Mouse (Mus musculus): ENCODE measurements around the gene Pi4k2b.

Pi4k2b gene

GRCm38 (mm10) chr5:52811056-52811455 lies 69.7 kb downstream of the Pi4k2b start:
- no peaks in the 10 kb centered on the region for H3K9me3 ChIP-seq (ENCODE audit: low read length)
- H3K36me3 ChIP-seq (ENCODE audit: insufficient read depth, low read length): peaks cover 88% of the 10 kb centered on the region
- no peaks in the 10 kb centered on the region for H3K27me3 ChIP-seq (ENCODE audit: insufficient read depth, low read length)
- H3K4me3 ChIP-seq (replicated peaks; ENCODE audit: low read length): no peak overlapping the region
- peaks cover 6% of the 10 kb centered on the region; the same call in 1 of the 2 replicates for H3K4me1 ChIP-seq (replicated peaks; ENCODE audit: low read depth, low read length)
- no peak for TF ChIP-seq CTCF (conservative IDR thresholded peaks at IDR 0.05; ENCODE audit: low read length)
- TF ChIP-seq NANOG (IDR thresholded peaks at IDR 0.05; ENCODE audit: borderline replicate concordance, low read length): no peak
- no peak for TF ChIP-seq POU5F1 (IDR thresholded peaks at IDR 0.05; ENCODE audit: borderline replicate concordance, low read length)

DNA sequence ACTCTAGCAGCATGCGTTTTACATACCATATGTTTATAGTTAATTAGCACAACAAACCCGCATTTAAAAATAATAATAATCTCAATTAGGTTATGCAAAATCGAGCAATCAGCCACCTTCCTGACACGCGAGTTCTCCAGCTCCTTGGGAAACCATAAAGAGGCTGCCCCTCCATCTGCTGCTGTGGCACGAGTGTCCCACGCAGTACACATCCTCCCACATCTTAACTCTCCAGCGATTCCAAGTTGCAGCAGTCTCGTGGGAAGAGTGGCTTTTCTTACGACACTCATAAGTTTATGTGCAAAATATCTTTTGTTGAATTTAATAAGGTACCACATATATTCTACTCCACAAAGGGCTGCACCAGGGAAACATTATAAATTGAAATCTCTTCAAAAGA lies 71.1 kb downstream of the Pi4k2b start:
- TF ChIP-seq CTCF (conservative IDR thresholded peaks at IDR 0.05; ENCODE audit: low read length) (no peak), POU5F1 (IDR thresholded peaks at IDR 0.05; ENCODE audit: borderline replicate concordance, low read length) (no peak), NANOG (IDR thresholded peaks at IDR 0.05; ENCODE audit: borderline replicate concordance, low read length) (no peak)
- Histone ChIP-seq H3K9me3 (ENCODE audit: low read length) (no peaks in the 10 kb centered on the region), H3K4me1 (replicated peaks; ENCODE audit: low read depth, low read length) (no peaks in the 10 kb centered on the region; the same call in none of the 2 replicates), H3K4me3 (replicated peaks; ENCODE audit: low read length) (no peak overlapping the region), H3K27me3 (ENCODE audit: insufficient read depth, low read length) (no peaks in the 10 kb centered on the region), H3K36me3 (ENCODE audit: insufficient read depth, low read length) (peaks cover 87% of the 10 kb centered on the region)

- Histone ChIP-seq H3K4me1 (replicated peaks; ENCODE audit: low read depth, low read length) (no peaks in the 10 kb centered on the region; the same call in none of the 2 replicates), H3K27me3 (ENCODE audit: insufficient read depth, low read length) (no peaks in the 10 kb centered on the region), H3K9me3 (ENCODE audit: low read length) (no peaks in the 10 kb centered on the region), H3K4me3 (replicated peaks; ENCODE audit: low read length) (no peak overlapping the region), H3K36me3 (ENCODE audit: insufficient read depth, low read length) (peaks cover 82% of the 10 kb centered on the region)
- TF ChIP-seq NANOG (IDR thresholded peaks at IDR 0.05; ENCODE audit: borderline replicate concordance, low read length) (no peak), CTCF (conservative IDR thresholded peaks at IDR 0.05; ENCODE audit: low read length) (no peak), POU5F1 (IDR thresholded peaks at IDR 0.05; ENCODE audit: borderline replicate concordance, low read length) (no peak)
Observed at GRCm38 (mm10) chr5:52813312-52813711, 71.9 kb downstream of the Pi4k2b start.

DNA sequence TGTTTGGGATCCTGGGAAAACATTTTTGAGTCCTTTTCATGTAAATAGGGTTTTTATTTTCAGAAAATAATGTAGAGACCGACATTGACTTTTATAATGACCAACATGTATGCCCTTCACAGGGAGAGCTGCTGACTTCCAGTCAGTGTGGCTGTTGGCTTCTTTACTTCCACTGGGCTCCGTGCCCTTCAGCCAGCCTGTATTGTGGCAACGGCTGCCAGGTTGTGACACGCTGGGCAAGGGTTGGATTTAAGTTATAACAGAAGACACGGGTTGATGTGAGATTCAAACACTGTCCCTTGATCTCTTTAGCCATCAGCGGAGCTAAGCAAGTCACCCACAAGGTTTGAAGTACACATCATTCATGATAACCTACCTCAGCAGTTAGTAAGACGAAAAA lies 77.3 kb downstream of the Pi4k2b start:
- Histone ChIP-seq H3K9me3 (ENCODE audit: low read length) (no peaks in the 10 kb centered on the region), H3K27me3 (ENCODE audit: insufficient read depth, low read length) (no peaks in the 10 kb centered on the region), H3K36me3 (ENCODE audit: insufficient read depth, low read length) (peaks cover 76% of the 10 kb centered on the region), H3K4me1 (replicated peaks; ENCODE audit: low read depth, low read length) (peaks cover 7% of the 10 kb centered on the region), H3K4me3 (replicated peaks; ENCODE audit: low read length) (no peak overlapping the region)
- no peak for TF ChIP-seq CTCF (conservative IDR thresholded peaks at IDR 0.05; ENCODE audit: low read length)
- TF ChIP-seq NANOG (IDR thresholded peaks at IDR 0.05; ENCODE audit: borderline replicate concordance, low read length): no peak
- TF ChIP-seq POU5F1 (IDR thresholded peaks at IDR 0.05; ENCODE audit: borderline replicate concordance, low read length): no peak

Data from E14TG2a.4 (cell line).